Mouse (Mus musculus): Measurements from ENCODE around the gene Plvap.
A peak's percentile ranks its signal among the peaks of the same experiment; 100 is the strongest.

Gene Plvap

DNA sequence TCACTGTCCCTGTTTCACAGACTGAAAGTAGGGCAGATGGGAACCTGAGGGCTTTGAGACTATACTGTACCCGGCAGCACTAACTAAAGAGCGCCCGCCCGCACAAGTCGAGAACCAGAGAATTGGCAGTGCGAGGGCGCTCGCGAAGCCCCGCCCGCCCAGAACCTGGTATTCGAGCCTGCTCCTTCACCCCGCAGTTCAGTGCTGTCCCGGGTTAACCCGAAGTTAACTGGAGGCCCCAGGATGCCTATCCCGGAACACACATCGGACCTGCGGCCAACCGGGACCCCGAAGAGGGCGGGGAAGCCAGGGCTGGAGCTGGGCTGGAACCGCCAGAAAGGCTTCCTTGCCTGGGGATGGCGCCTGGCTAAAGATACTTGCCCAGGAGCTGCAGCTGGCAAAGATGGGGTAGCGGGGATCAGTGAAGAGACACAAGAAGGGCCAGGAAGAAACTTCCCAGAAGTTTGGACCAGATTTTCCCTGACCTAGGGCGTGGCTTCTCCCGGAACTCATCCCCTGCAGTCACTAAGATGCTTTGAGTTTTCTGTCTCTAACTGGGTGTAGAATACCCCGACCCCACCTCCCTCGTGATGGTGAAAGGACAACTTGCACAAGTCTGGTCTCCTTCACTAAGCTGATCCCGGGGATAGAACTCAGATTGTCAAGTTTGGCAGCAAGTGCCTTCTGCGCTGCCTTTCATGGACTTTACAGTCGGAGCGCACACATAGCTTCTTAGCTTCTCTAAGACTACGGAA is 23.7 kb downstream of the Plvap start, which contains the start of gene Gtpbp3:
TSS of gene Gtpbp3 (plus strand) at position 413 of the 755 bp plus-strand sequence.
- peak; percentile 77 for DNase-seq (ENCODE audit: low read depth, low spot score)

DNA sequence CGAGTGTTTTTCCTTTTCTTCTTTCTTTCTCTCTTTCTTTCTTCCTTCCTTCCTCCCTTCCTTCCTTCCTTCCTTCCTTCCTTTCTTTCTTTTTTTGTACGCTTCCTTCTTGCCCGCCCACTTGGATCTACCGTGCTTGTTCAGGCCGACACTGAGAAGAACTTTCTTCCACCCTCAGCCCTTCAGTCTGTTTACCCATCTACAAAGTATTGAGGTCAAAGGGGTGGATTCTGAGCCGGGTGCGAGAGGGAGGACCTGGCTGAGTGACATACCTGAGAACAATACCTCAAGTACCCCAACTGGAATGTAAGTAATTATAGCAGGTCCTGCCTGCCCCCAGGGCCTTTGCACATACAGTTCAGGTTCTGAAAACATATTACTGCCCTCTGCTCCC is 25.4 kb downstream of the Plvap start:
- DNase-seq (ENCODE audit: low read depth, low spot score) = peak; percentile 46

- DNase-seq (ENCODE audit: low read depth, low spot score) = peak; percentile 93
Measured at GRCm38 (mm10) chr8:71485142-71486135, 26.1 kb downstream of the Plvap start, which contains the start of gene Ano8. Gene Ano8 (minus strand): TSS chr8:71485963.

GRCm38 (mm10) chr8:71484736-71485135 is 26.8 kb downstream of the Plvap start:
- no peak for DNase-seq (ENCODE audit: low read depth, low spot score)

GRCm38 (mm10) chr8:71483932-71484331 is 27.6 kb downstream of the Plvap start:
- peak; percentile 96 for DNase-seq (ENCODE audit: low read depth, low spot score)

GRCm38 (mm10) chr8:71478943-71479342 is 32.6 kb downstream of the Plvap start:
- DNase-seq (ENCODE audit: low read depth, low spot score) = no peak

DNA sequence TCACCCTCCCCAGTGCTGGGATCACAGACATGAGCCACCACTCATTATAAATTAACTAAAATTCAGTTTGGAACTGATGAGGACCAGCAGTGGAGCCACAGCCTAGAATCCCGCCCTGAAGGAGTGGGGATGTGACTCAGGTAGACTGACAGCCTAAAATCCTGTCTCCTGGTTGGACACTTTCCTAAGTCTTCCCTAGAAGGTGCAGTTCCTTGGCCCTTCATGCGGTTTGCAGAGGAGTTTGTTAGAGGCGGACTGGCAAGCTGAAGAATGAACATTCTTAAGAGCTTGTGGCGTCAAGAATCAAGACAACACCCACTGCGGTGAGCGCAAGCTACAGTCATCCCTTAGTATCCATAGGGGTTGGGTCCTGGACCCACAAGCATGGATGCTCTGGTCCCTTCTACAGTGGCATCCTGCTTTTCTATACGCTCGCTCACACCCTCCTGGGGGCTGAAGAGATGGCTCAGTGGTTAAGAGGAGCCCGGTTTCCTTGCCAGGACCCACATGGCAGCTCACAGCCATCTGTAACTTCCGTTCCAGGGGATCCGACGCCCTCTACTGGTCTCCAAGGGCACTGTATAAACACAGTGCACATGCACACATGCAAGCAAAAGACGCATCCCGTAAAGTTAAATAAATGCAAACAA is 34.2 kb downstream of the Plvap start:
- DNase-seq (ENCODE audit: low read depth, low spot score) = peak; percentile 85

DNA sequence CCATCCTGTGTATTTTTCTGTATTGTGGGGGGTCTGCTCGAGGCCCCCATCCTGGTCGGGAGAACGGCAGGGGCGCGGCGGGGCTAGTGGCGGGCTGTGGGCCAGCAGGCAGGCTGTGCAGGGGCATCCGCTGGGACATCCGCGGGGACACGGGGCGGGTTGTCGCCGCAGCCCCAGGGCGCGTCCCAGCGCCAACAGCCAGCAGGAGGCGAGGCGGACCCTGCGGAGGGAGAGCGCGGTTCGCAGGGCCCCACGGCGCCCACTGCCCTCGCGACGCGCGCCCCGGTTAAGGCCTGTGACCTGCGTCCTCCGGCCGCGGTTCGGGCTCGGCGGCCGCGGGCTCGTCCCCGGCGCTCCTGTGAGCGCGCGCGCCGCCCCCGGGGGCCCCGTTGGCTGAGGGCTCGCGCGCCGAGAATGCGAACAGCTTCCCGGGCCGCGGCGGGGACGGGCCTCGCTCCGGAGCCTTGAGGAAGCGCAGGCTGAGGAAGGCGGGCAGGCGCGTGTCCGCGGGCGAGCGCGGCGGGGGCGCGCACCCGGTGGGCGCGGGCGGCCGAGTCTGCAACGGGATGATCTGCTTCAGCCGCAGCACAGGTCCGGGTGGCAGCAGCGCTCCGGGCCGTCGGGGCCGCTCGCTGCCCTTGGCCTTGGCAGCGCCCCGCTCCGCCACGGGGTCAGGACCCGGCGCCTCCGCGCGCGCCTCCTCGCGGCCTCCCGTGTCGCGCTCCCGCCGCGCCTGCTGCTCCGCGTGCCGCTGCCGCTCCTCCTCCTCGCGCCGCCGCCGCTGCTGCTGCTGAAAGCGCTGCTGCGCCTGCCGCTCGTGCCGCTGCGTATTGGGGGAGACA is 35.2 kb downstream of the Plvap start:
- peak; percentile 89 for DNase-seq (ENCODE audit: low read depth, low spot score)

- no peak for DNase-seq (ENCODE audit: low read depth, low spot score)
Measured at GRCm38 (mm10) chr8:71475702-71476075, 35.9 kb downstream of the Plvap start.

GRCm38 (mm10) chr8:71474785-71475701 is 36.5 kb downstream of the Plvap start:
- no peak for DNase-seq (ENCODE audit: low read depth, low spot score)

DNA sequence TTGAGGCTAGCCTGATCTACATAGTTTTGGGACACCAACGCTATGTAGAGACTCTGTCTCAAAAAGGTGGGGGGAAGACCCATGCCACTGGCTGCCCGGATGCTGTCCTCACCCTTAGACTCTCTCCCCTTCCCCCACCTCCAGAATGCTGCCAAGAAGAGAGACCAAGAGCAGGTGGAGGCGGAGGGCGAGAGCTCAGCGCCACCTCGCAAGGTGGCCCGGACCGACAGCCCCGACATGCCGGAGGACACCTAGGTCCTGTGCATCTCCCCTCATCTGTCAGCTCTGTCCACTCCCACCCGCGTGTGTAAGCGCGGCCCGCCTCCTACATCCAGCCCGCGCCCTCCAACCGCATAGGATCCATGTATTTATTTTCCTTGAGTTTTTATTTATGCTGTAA is 37.2 kb downstream of the Plvap start:
- DNase-seq (ENCODE audit: low read depth, low spot score) = no peak

- no peak for DNase-seq (ENCODE audit: low read depth, low spot score)
Measured at GRCm38 (mm10) chr8:71472601-71473386, 38.8 kb downstream of the Plvap start.

- DNase-seq (ENCODE audit: low read depth, low spot score) = no peak
Measured at GRCm38 (mm10) chr8:71471861-71472260, 39.7 kb downstream of the Plvap start.

- DNase-seq (ENCODE audit: low read depth, low spot score) = no peak
Measured at GRCm38 (mm10) chr8:71470913-71471255, 40.7 kb downstream of the Plvap start.

DNA sequence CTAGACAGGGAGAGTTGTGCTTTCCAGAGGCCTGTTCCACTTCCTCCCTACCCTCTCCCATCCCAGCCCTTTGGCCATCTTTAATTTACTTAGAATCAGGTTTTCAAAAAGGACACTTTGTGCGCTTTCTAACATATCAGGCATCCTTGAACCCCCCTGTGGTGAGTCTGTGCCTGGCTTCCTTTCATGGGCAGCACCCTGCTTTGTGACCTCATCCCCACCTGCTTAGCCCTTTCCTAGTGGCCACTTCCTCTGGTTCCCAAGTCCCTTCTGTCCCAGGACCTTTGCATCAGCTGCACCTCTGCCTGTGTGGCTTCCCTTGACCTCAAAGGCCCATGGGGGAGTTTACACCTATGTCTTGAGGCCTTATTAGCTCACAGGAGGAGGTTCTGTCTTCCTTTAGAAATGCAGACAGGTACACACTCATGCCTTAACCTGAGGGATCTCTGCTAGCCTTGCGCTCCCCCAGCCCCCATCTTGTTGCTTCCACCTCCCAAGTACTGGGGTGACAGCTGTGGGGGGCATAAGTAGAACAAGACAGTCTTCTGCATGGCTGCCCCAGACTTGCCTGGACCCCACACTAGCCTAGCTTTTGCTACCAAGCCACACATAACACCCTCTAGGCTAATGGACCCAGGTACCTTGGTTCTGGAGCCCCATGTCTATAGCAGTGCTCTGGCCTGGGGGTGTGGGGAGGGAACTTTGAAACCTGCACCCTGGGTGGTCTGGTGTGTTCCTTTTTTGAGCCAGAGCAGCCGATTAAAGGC is 41.2 kb downstream of the Plvap start:
- no peak for DNase-seq (ENCODE audit: low read depth, low spot score)

DNA sequence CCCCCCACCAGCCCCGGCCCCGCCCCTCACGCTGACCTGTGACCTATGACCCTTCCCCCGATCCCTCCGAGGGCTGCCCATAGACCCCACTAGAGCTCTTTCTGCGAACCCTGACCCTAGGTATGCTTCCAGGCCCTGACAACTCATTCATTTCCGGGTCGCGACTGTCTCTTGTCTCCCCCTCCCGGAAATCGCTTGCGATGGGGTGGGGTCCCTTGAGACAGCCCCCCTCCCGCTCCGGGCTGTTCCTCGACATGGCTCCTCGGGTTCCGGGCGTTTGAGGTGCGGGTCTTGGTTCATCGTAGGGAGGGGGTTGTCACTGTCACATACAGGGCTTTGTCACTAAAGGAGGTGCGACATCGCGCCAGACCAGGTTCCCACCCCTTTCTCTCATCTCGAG is 42.1 kb downstream of the Plvap start:
- DNase-seq (ENCODE audit: low read depth, low spot score) = peak; percentile 71

GRCm38 (mm10) chr8:71468916-71469315 is 42.6 kb downstream of the Plvap start, which contains the start of gene Dda1:
Gene Dda1 (plus strand): TSS chr8:71469199.
- DNase-seq (ENCODE audit: low read depth, low spot score) = peak; percentile 100

DNA sequence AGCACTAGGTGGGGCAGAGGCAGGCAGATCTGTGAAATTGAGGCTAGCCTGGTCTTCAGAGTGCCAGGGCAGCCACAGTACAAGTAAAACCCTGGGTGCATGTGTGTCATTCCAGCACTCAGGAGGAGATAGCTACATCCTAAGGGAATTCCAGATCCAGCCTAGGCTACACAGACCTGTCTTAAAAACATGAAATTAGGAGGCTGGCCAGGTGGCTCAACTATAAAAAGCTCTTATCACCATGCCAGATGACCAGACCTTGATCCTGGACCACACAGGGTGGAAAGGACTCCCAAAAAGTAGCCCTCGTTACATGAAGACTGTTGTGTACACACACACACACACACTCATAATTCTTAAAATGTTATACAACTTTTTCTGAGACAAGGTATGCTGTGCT is 43.6 kb downstream of the Plvap start:
- no peak for DNase-seq (ENCODE audit: low read depth, low spot score)
